Mouse (Mus musculus): ENCODE results near the gene Tgif1. TPM values are rescaled to one million over a fixed set of nuclear protein-coding genes. Genes with fewer than 3 reads are reported as not detected.

The Tgif1 gene
- polyA plus RNA-seq, 1 experiment from 2014 or later: 58.1 TPM

- 79% methylated on average over 2 of the region's 2 CpGs for WGBS
- no peak overlapping the region for H3K27ac ChIP-seq
- no peaks in the 10 kb centered on the region for H3K4me1 ChIP-seq
- DNase-seq (ENCODE audit: low spot score): no peak
- H3K36me3 ChIP-seq: no peaks in the 10 kb centered on the region
- H3K9me3 ChIP-seq: no peaks in the 10 kb centered on the region
- no peak overlapping the region for H3K4me3 ChIP-seq
- no peaks in the 10 kb centered on the region for H3K27me3 ChIP-seq (ENCODE audit: insufficient read depth, poor library complexity, severe bottlenecking)
These were observed 46.7 kb downstream of the Tgif1 start for GRCm38 (mm10) chr17:70806600-70806999.

- Histone ChIP-seq H3K27ac (no peak overlapping the region), H3K27me3 (ENCODE audit: insufficient read depth, poor library complexity, severe bottlenecking) (no peaks in the 10 kb centered on the region), H3K36me3 (no peaks in the 10 kb centered on the region), H3K9me3 (no peaks in the 10 kb centered on the region), H3K4me3 (no peak overlapping the region), H3K4me1 (no peaks in the 10 kb centered on the region)
- DNase-seq (ENCODE audit: low spot score): no peak
- WGBS: 90% methylated on average over 9 of the region's 9 CpGs
These were observed 47.5 kb downstream of the Tgif1 start for GRCm38 (mm10) chr17:70805866-70806265.

GRCm38 (mm10) chr17:70802022-70802421 lies 51.3 kb downstream of the Tgif1 start:
- DNase-seq (ENCODE audit: low spot score): no peak
- 88% methylated on average over 14 of the region's 14 CpGs for WGBS
- H3K4me1 ChIP-seq: no peaks in the 10 kb centered on the region

GRCm38 (mm10) chr17:70799266-70799665 lies 54.1 kb downstream of the Tgif1 start:
- Histone ChIP-seq H3K4me3 (no peak overlapping the region), H3K9me3 (no peaks in the 10 kb centered on the region), H3K4me1 (peaks cover 13% of the 10 kb centered on the region), H3K27ac (no peak overlapping the region), H3K36me3 (no peaks in the 10 kb centered on the region), H3K27me3 (ENCODE audit: insufficient read depth, poor library complexity, severe bottlenecking) (no peaks in the 10 kb centered on the region)
- WGBS: 64% methylated on average over 4 of the region's 4 CpGs
- peak; percentile 47 for DNase-seq (ENCODE audit: low spot score)

More at GRCm38 (mm10) chr17:70802022-70802421, 51.3 kb downstream of the Tgif1 start:
- Histone ChIP-seq H3K27ac (no peak overlapping the region), H3K4me3 (no peak overlapping the region), H3K9me3 (no peaks in the 10 kb centered on the region), H3K27me3 (ENCODE audit: insufficient read depth, poor library complexity, severe bottlenecking) (no peaks in the 10 kb centered on the region), H3K36me3 (no peaks in the 10 kb centered on the region)

- Histone ChIP-seq H3K4me3 (no peak overlapping the region), H3K27me3 (ENCODE audit: insufficient read depth, poor library complexity, severe bottlenecking) (no peaks in the 10 kb centered on the region), H3K36me3 (no peaks in the 10 kb centered on the region), H3K27ac (no peak overlapping the region), H3K4me1 (peaks cover 17% of the 10 kb centered on the region), H3K9me3 (no peaks in the 10 kb centered on the region)
- DNase-seq (ENCODE audit: low spot score): no peak
- 70% methylated on average over 1 of the region's 1 CpGs for WGBS
These were observed 55.6 kb downstream of the Tgif1 start for GRCm38 (mm10) chr17:70797773-70798045.

- 78% methylated on average over 8 of the region's 8 CpGs for WGBS
These were observed 56.2 kb downstream of the Tgif1 start for GRCm38 (mm10) chr17:70796940-70797772.

GRCm38 (mm10) chr17:70795196-70795595 lies 58.1 kb downstream of the Tgif1 start:
- H3K27me3 ChIP-seq (ENCODE audit: insufficient read depth, poor library complexity, severe bottlenecking): no peaks in the 10 kb centered on the region
- 26% methylated on average over 4 of the region's 4 CpGs for WGBS
- H3K36me3 ChIP-seq: no peaks in the 10 kb centered on the region
- peak overlapping the region; percentile 60; the same call in 1 of the 2 replicates for H3K27ac ChIP-seq
- H3K4me1 ChIP-seq: peaks cover 17% of the 10 kb centered on the region
- no peak overlapping the region for H3K4me3 ChIP-seq
- H3K9me3 ChIP-seq: no peaks in the 10 kb centered on the region
- peak; percentile 51 for DNase-seq (ENCODE audit: low spot score)

More at GRCm38 (mm10) chr17:70796940-70797772, 56.2 kb downstream of the Tgif1 start:
- H3K27me3 ChIP-seq (ENCODE audit: insufficient read depth, poor library complexity, severe bottlenecking): no peaks in the 10 kb centered on the region
- H3K9me3 ChIP-seq: no peaks in the 10 kb centered on the region
- H3K27ac ChIP-seq: no peak overlapping the region
- no peak overlapping the region for H3K4me3 ChIP-seq
- no peaks in the 10 kb centered on the region for H3K36me3 ChIP-seq
- H3K4me1 ChIP-seq: peaks cover 17% of the 10 kb centered on the region
- no peak for DNase-seq (ENCODE audit: low spot score)

GRCm38 (mm10) chr17:70794722-70795121 lies 58.6 kb downstream of the Tgif1 start:
- peak; percentile 69 for DNase-seq (ENCODE audit: low spot score)
- no peaks in the 10 kb centered on the region for H3K36me3 ChIP-seq
- no peaks in the 10 kb centered on the region for H3K27me3 ChIP-seq (ENCODE audit: insufficient read depth, poor library complexity, severe bottlenecking)
- WGBS: 31% methylated on average over 6 of the region's 6 CpGs
- peak overlapping the region; percentile 35; the same call in 1 of the 2 replicates for H3K4me3 ChIP-seq
- peak overlapping the region; percentile 60; the same call in 1 of the 2 replicates for H3K27ac ChIP-seq
- peaks cover 17% of the 10 kb centered on the region for H3K4me1 ChIP-seq
- no peaks in the 10 kb centered on the region for H3K9me3 ChIP-seq

- Histone ChIP-seq H3K4me1 (peaks cover 17% of the 10 kb centered on the region), H3K9me3 (no peaks in the 10 kb centered on the region), H3K36me3 (no peaks in the 10 kb centered on the region), H3K27me3 (ENCODE audit: insufficient read depth, poor library complexity, severe bottlenecking) (no peaks in the 10 kb centered on the region), H3K4me3 (peak overlapping the region; percentile 35; the same call in 1 of the 2 replicates), H3K27ac (peak overlapping the region; percentile 60; the same call in 1 of the 2 replicates)
- DNase-seq (ENCODE audit: low spot score): peak; percentile 89
- WGBS: 3% methylated on average over 7 of the region's 7 CpGs
These were observed 59.1 kb downstream of the Tgif1 start for GRCm38 (mm10) chr17:70794291-70794690.

MicroRNA genes within 50 kb of the gene (microRNA counts, 519-probe panel; counts per million panel counts)
- not detected for microRNA mmu-miR-1195

Small RNA genes lying within 50 kb of the gene (microRNA-seq; reads per million reads assigned to microRNA genes)
- not detected for gene Mir1195

Other genes starting within 250 kb of the Tgif1 start
- gene Myom1, start 149.1 kb upstream of the Tgif1 start, polyA plus RNA-seq (2016; fragmentation: Nextera tagmentation; extraction: Ambion mirVana): 109 and 198 TPM in 2 replicates
- gene Myl12a, start 149.3 kb upstream of the Tgif1 start, polyA plus RNA-seq (2016; fragmentation: Nextera tagmentation; extraction: Ambion mirVana): 742 and 776 TPM in 2 replicates

Data from heart, embryonic 10.5 days (tissue).